Mouse (Mus musculus): ENCODE results near the gene Nkain1.

GRCm38 (mm10) chr4:130519567-130520481, 54.1 kb downstream of the Nkain1 start:
- TF ChIP-seq E2F4 (IDR thresholded peaks at IDR 0.05; ENCODE audit: insufficient read depth) (no peak), MYOG (IDR thresholded peaks at IDR 0.05; ENCODE audit: control insufficient read depth in 1 of 3, insufficient read depth in 1 of 3, insufficient read length in 2 of 3, low read depth in 2 of 3) (no peak), USF1 (IDR thresholded peaks at IDR 0.05; ENCODE audit: low read depth) (no peak)
